Mouse (Mus musculus): ENCODE results near the gene Arhgap23. TPM values are rescaled to one million over a fixed set of nuclear protein-coding genes. Genes with fewer than 3 reads are reported as not detected.

Arhgap23 gene
- total and polyA plus RNA-seq, 3 experiments: 1.2 to 5.6 (median 4.2) TPM

GRCm38 (mm10) chr11:97380036-97380435, 35.3 kb upstream of the Arhgap23 start:
- no peak overlapping the region for H3K9ac ChIP-seq (ENCODE audit: insufficient read depth, low read depth)
- no peaks in the 10 kb centered on the region for H3K79me2 ChIP-seq (replicated peaks; ENCODE audit: control insufficient read depth, extremely low read depth, insufficient read depth, poor library complexity, severe bottlenecking)
- TF ChIP-seq ZMIZ1 (IDR thresholded peaks at IDR 0.05; ENCODE audit: low read depth, low read length): no peak
- no peak for TF ChIP-seq BHLHE40 (IDR thresholded peaks at IDR 0.05; ENCODE audit: low read depth, low read length)
- TF ChIP-seq MYC (IDR thresholded peaks at IDR 0.05; ENCODE audit: low read depth, low read length): no peak
- no peak for TF ChIP-seq HCFC1 (IDR thresholded peaks at IDR 0.05; ENCODE audit: low read depth, low read length)
- TF ChIP-seq USF1 (IDR thresholded peaks at IDR 0.05; ENCODE audit: low read depth, low read length): no peak
- TF ChIP-seq SMC3 (IDR thresholded peaks at IDR 0.05; ENCODE audit: low read depth, low read length): no peak
- no peak for TF ChIP-seq MEF2A (IDR thresholded peaks at IDR 0.05; ENCODE audit: borderline replicate concordance, low read depth, low read length)
- no peak for TF ChIP-seq UBTF (IDR thresholded peaks at IDR 0.05; ENCODE audit: low read depth, low read length)
- no peak for TF ChIP-seq ZNF384 (IDR thresholded peaks at IDR 0.05; ENCODE audit: low read depth, low read length)
- TF ChIP-seq RAD21 (IDR thresholded peaks at IDR 0.05; ENCODE audit: low read depth, low read length): no peak
- no peak for TF ChIP-seq GABPA (IDR thresholded peaks at IDR 0.05; ENCODE audit: insufficient replicate concordance, low read depth, low read length)
- no peak for TF ChIP-seq ETS1 (conservative IDR thresholded peaks at IDR 0.05; ENCODE audit: low read depth, low read length)
- TF ChIP-seq KAT2A (IDR thresholded peaks at IDR 0.05; ENCODE audit: insufficient replicate concordance, low read length): no peak
- no peak for TF ChIP-seq IRF4 (IDR thresholded peaks at IDR 0.05; ENCODE audit: low read depth, low read length)
- TF ChIP-seq SIN3A (IDR thresholded peaks at IDR 0.05; ENCODE audit: low read length): no peak
- no peak for TF ChIP-seq USF2 (conservative IDR thresholded peaks at IDR 0.05; ENCODE audit: low read depth, low read length)
- no peak for TF ChIP-seq NRF1 (IDR thresholded peaks at IDR 0.05; ENCODE audit: low read depth, low read length)
- no peak for TF ChIP-seq TCF12 (IDR thresholded peaks at IDR 0.05; ENCODE audit: low read depth, low read length)
- no peak for TF ChIP-seq E2F4 (IDR thresholded peaks at IDR 0.05; ENCODE audit: insufficient replicate concordance, low read depth, low read length)
- no peak for TF ChIP-seq CHD1 (IDR thresholded peaks at IDR 0.05; ENCODE audit: low read depth, low read length)
- peaks cover 42 to 76% of the 10 kb centered on the region in 2 experiments for H3K36me3 ChIP-seq (replicated peaks in 1 of 2; ENCODE audit: control insufficient read depth in 1 of 2, insufficient read depth in 1 of 2, low read length in 1 of 2)
- no peaks in the 10 kb centered on the region for H3K9me3 ChIP-seq (replicated peaks; ENCODE audit: low read length)
- no peak overlapping the region for H3K4me2 ChIP-seq (ENCODE audit: insufficient read depth, low read depth, poor library complexity, severe bottlenecking)
- H3K27me3 ChIP-seq (replicated peaks): no peaks in the 10 kb centered on the region
- dilution Hi-C loops (cut with MboI; ENCODE audit: extremely low pct_ligation_motif_present, extremely low pct_unique_long_range_greater_than_20kb, low sequenced_read_pairs): no loop called here
- in situ Hi-C loops (cut with MboI; ENCODE audit: low pct_ligation_motif_present, low pct_unique_long_range_greater_than_20kb, low sequenced_read_pairs): no loop called here
- no peak for DNase-seq (ENCODE audit: extremely low read depth)
- H3K27ac ChIP-seq (ENCODE audit: insufficient read depth, low read depth): no peak overlapping the region
- peaks cover 0 to 9% of the 10 kb centered on the region in 2 experiments; a peak in 1 of 4 replicates for H3K4me1 ChIP-seq (ENCODE audit: control insufficient read depth in 1 of 2, insufficient read depth in 2 of 2)
- H3K4me3 ChIP-seq (replicated peaks in 1 of 3; ENCODE audit: low read depth in 2 of 3, low read length in 2 of 3, poor library complexity in 1 of 3): no peak overlapping the region

GRCm38 (mm10) chr11:97383017-97383416, 32.3 kb upstream of the Arhgap23 start:
- DNase-seq (ENCODE audit: extremely low read depth): no peak
- H3K27ac ChIP-seq (ENCODE audit: insufficient read depth, low read depth): no peak overlapping the region
- no peaks in the 10 kb centered on the region for H3K4me1 ChIP-seq (ENCODE audit: control insufficient read depth in 1 of 2, insufficient read depth in 2 of 2)
- H3K9ac ChIP-seq (ENCODE audit: insufficient read depth, low read depth): no peak overlapping the region
- H3K36me3 ChIP-seq (replicated peaks in 1 of 2; ENCODE audit: control insufficient read depth in 1 of 2, insufficient read depth in 1 of 2, low read length in 1 of 2): peaks cover 26 to 65% of the 10 kb centered on the region in 2 experiments
- in situ Hi-C loops (cut with MboI; ENCODE audit: low pct_ligation_motif_present, low pct_unique_long_range_greater_than_20kb, low sequenced_read_pairs) (no loop called here), dilution Hi-C loops (cut with MboI; ENCODE audit: extremely low pct_ligation_motif_present, extremely low pct_unique_long_range_greater_than_20kb, low sequenced_read_pairs) (no loop called here)
- H3K27me3 ChIP-seq (replicated peaks): no peaks in the 10 kb centered on the region
- no peak overlapping the region for H3K4me3 ChIP-seq (replicated peaks in 1 of 3; ENCODE audit: low read depth in 2 of 3, low read length in 2 of 3, poor library complexity in 1 of 3)
- no peak overlapping the region for H3K4me2 ChIP-seq (ENCODE audit: insufficient read depth, low read depth, poor library complexity, severe bottlenecking)
- H3K9me3 ChIP-seq (replicated peaks; ENCODE audit: low read length): no peaks in the 10 kb centered on the region
- TF ChIP-seq SMC3 (IDR thresholded peaks at IDR 0.05; ENCODE audit: low read depth, low read length) (no peak), HCFC1 (IDR thresholded peaks at IDR 0.05; ENCODE audit: low read depth, low read length) (no peak), E2F4 (IDR thresholded peaks at IDR 0.05; ENCODE audit: insufficient replicate concordance, low read depth, low read length) (no peak), UBTF (IDR thresholded peaks at IDR 0.05; ENCODE audit: low read depth, low read length) (no peak), USF1 (IDR thresholded peaks at IDR 0.05; ENCODE audit: low read depth, low read length) (no peak), IRF4 (IDR thresholded peaks at IDR 0.05; ENCODE audit: low read depth, low read length) (no peak), POLR2AphosphoS2 (IDR thresholded peaks at IDR 0.05; ENCODE audit: low read depth, low read length) (no peak), MAFK (IDR thresholded peaks at IDR 0.05; ENCODE audit: insufficient replicate concordance, low read length) (no peak), TBP (conservative IDR thresholded peaks at IDR 0.05; ENCODE audit: low read depth, low read length) (no peak), ZKSCAN1 (IDR thresholded peaks at IDR 0.05; ENCODE audit: borderline replicate concordance, low read depth, low read length) (no peak), ZC3H11A (IDR thresholded peaks at IDR 0.05; ENCODE audit: low read depth, low read length) (no peak)
- H3K79me2 ChIP-seq (replicated peaks; ENCODE audit: control insufficient read depth, extremely low read depth, insufficient read depth, poor library complexity, severe bottlenecking): no peaks in the 10 kb centered on the region
